Mouse (Mus musculus): ENCODE results near the gene Hectd4.

- TF ChIP-seq CTCF (IDR thresholded peaks at IDR 0.05; ENCODE audit: low read depth) = no peak
- TF ChIP-seq EP300 (IDR thresholded peaks at IDR 0.05; ENCODE audit: low read depth) = no peak
These were observed 10.8 kb downstream of the Hectd4 start for GRCm38 (mm10) chr5:121230811-121231210.
